In the genomic region with DNA sequence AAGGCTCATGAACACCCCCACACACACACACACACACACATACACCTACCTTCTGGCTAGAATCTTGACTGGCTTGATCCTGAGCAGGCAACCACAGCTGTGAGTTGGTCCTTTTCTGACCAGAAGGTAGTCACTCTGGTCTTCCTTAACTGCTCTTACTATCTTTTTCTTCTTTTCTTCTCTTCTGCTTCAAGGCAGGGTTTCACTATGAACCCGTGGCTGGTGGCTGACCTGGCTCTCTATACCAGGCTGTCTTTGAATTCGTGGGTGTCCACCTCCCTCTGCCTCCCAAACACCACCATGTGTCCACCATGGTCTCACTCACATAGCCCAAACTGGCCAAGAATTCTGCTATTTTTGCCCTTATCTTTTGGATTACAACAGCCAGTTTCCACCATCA, we compare ENCODE assay signal across 24 mouse cellular contexts. TPM values are rescaled to one million over a fixed set of nuclear protein-coding genes. Genes with fewer than 3 reads are reported as not detected.
DNase-seq lines count a peak whose midpoint lies in the region; ATAC-seq and TF ChIP-seq lines count a peak whose summit lies in the region.
"Had no signal": no experiment of that assay in that cellular context is flagged by ENCODE, and none has a peak within 500 bp of the region (broad histone marks: within the 10 kb centered on the region; RNA-seq: fewer than 3 reads in every experiment).

No protein-coding gene starts in this region.

- intact Hi-C loops in left cerebral cortex, postnatal 10 days (cut with DNase I): loop anchor here (5.0 kb wide), 1 partner anchor 153 kb away; no protein-coding TSS in a partner anchor

- WGBS in hindbrain, embryonic 10.5 days: 3% methylated on average over 2 of the region's 2 CpGs
- WGBS in hindbrain, postnatal 0 days: 3% methylated on average over 2 of the region's 2 CpGs
- 0% methylated on average over 2 of the region's 2 CpGs for WGBS in midbrain, embryonic 11.5 days
- WGBS in midbrain, postnatal 0 days: 17% methylated on average over 2 of the region's 2 CpGs

- TF ChIP-seq CTCF in hindbrain, postnatal 0 days (IDR thresholded peaks at IDR 0.05; ENCODE audit: low read depth): no peak
- TF ChIP-seq CTCF in midbrain, postnatal 0 days (IDR thresholded peaks at IDR 0.05): no peak

- H3K4me3 ChIP-seq in erythroblast, embryonic 14.5 days (replicated peaks): peak overlapping the region; percentile 99
- H3K4me3 ChIP-seq in hindbrain, embryonic 10.5 days: no peak overlapping the region
- no peak overlapping the region for H3K4me3 ChIP-seq in hindbrain, postnatal 0 days (ENCODE audit: low read length)
- H3K4me3 ChIP-seq in midbrain, embryonic 11.5 days (ENCODE audit: low read depth, low read length): no peak overlapping the region
- no peak overlapping the region for H3K4me3 ChIP-seq in midbrain, postnatal 0 days (ENCODE audit: low read depth, low read length)
- H3K4me3 ChIP-seq: embryonic facial prominence, embryonic 10.5 days; lung, embryonic 15.5 days had no signal

- no peak overlapping the region for H3K9ac ChIP-seq in hindbrain, postnatal 0 days (replicated peaks; ENCODE audit: low read length)
- H3K9ac ChIP-seq in midbrain, embryonic 11.5 days (ENCODE audit: low read length): no peak overlapping the region
- no peak overlapping the region for H3K9ac ChIP-seq in midbrain, postnatal 0 days (replicated peaks; ENCODE audit: low read length, poor library complexity, severe bottlenecking)
- H3K9ac ChIP-seq: forebrain, postnatal 0 days; lung, embryonic 15.5 days had no signal

- ATAC-seq in erythroblast, adult 5-6 weeks (replicated peaks; ENCODE audit: low FRiP score, poor library complexity, severe bottlenecking): no peak
- no peak for ATAC-seq in hindbrain, postnatal 0 days
- ATAC-seq in midbrain, embryonic 11.5 days (ENCODE audit: low FRiP score): no peak
- no peak for ATAC-seq in midbrain, postnatal 0 days (ENCODE audit: low FRiP score)
- ATAC-seq: forebrain, postnatal 0 days; hindbrain, embryonic 16.5 days; intestine, embryonic 16.5 days had no signal

- H3K4me1 ChIP-seq in erythroblast, embryonic 14.5 days (ENCODE audit: control insufficient read depth): peaks cover 66% of the 10 kb centered on the region
- H3K4me1 ChIP-seq in hindbrain, embryonic 10.5 days (replicated peaks): peaks cover 27% of the 10 kb centered on the region
- peaks cover 5% of the 10 kb centered on the region for H3K4me1 ChIP-seq in hindbrain, postnatal 0 days (ENCODE audit: insufficient read depth, low read length)
- peaks cover 12% of the 10 kb centered on the region for H3K4me1 ChIP-seq in midbrain, embryonic 11.5 days (ENCODE audit: control insufficient read depth, insufficient read depth, low read length)
- H3K4me1 ChIP-seq in midbrain, postnatal 0 days (ENCODE audit: insufficient read depth, low read length): 0 out of 2 replicates have a peak, but pooled peaks cover 3% of the 10 kb centered on the region

- no peak for DNase-seq in hindbrain, embryonic 10.5 days (ENCODE audit: low spot score)
- no peak for DNase-seq in hindbrain, postnatal 0 days (ENCODE audit: low spot score)
- peak; percentile 90 for DNase-seq in midbrain, embryonic 11.5 days (ENCODE audit: low spot score, missing footprints)
- DNase-seq in midbrain, postnatal 0 days (ENCODE audit: low spot score): no peak
- DNase-seq in c-Kit-positive CD71-positive TER-119-positive erythroid progenitor cells, embryonic 14.5 days (ENCODE audit: low spot score): no peak
- no peak for DNase-seq in left cerebral cortex, postnatal 10 days (ENCODE audit: extremely low spot score in 1 of 2, low spot score in 2 of 2)
- DNase-seq: adrenal gland, postnatal 36 days; cerebellum, adult 11-12 months; cerebellum, postnatal 10 days; forebrain, postnatal 0 days; gastrocnemius, postnatal 14 days; heart, postnatal 36 days; kidney, adult 9 months; kidney, postnatal 14 days; lung, postnatal 36 days; right cerebral cortex, postnatal 14 days; spleen, adult 18-20 months had no signal

- peaks cover 39% of the 10 kb centered on the region for H3K27me3 ChIP-seq in erythroblast, embryonic 14.5 days (ENCODE audit: control insufficient read depth)
- H3K27me3 ChIP-seq in hindbrain, embryonic 10.5 days (ENCODE audit: insufficient read depth, poor library complexity, severe bottlenecking): peaks cover 100% of the 10 kb centered on the region
- peaks cover 65% of the 10 kb centered on the region for H3K27me3 ChIP-seq in hindbrain, postnatal 0 days (ENCODE audit: insufficient read depth, low read length)
- peaks cover 91% of the 10 kb centered on the region for H3K27me3 ChIP-seq in midbrain, embryonic 11.5 days (ENCODE audit: control insufficient read depth, insufficient read depth, low read length)
- H3K27me3 ChIP-seq in midbrain, postnatal 0 days (ENCODE audit: insufficient read depth, low read length): peaks cover 35% of the 10 kb centered on the region

- H3K9me3 ChIP-seq in erythroblast, embryonic 14.5 days (ENCODE audit: control insufficient read depth, low read length): no peaks in the 10 kb centered on the region
- no peaks in the 10 kb centered on the region for H3K9me3 ChIP-seq in hindbrain, embryonic 10.5 days
- no peaks in the 10 kb centered on the region for H3K9me3 ChIP-seq in hindbrain, postnatal 0 days (ENCODE audit: low read length)
- no peaks in the 10 kb centered on the region for H3K9me3 ChIP-seq in midbrain, embryonic 11.5 days (ENCODE audit: control insufficient read depth, low read length)
- no peaks in the 10 kb centered on the region for H3K9me3 ChIP-seq in midbrain, postnatal 0 days (ENCODE audit: low read length)
- H3K9me3 ChIP-seq: embryonic facial prominence, embryonic 10.5 days; lung, embryonic 15.5 days had no signal

- no peak overlapping the region for H3K4me2 ChIP-seq in hindbrain, postnatal 0 days (ENCODE audit: low read depth, low read length)
- no peak overlapping the region for H3K4me2 ChIP-seq in midbrain, embryonic 11.5 days
- no peak overlapping the region for H3K4me2 ChIP-seq in midbrain, postnatal 0 days (ENCODE audit: low read depth, low read length, poor library complexity, severe bottlenecking)
- H3K4me2 ChIP-seq: lung, embryonic 15.5 days had no signal

- peak overlapping the region; percentile 26; the same call in 1 of the 2 replicates for H3K27ac ChIP-seq in hindbrain, embryonic 10.5 days
- no peak overlapping the region for H3K27ac ChIP-seq in hindbrain, postnatal 0 days
- no peak overlapping the region for H3K27ac ChIP-seq in midbrain, embryonic 11.5 days (ENCODE audit: low read depth, low read length)
- no peak overlapping the region for H3K27ac ChIP-seq in midbrain, postnatal 0 days (ENCODE audit: low read depth, low read length)
- H3K27ac ChIP-seq: embryonic facial prominence, embryonic 10.5 days; lung, embryonic 15.5 days had no signal

- peaks cover 33% of the 10 kb centered on the region for H3K36me3 ChIP-seq in erythroblast, embryonic 14.5 days (ENCODE audit: control insufficient read depth)
- no peaks in the 10 kb centered on the region for H3K36me3 ChIP-seq in hindbrain, embryonic 10.5 days
- no peaks in the 10 kb centered on the region for H3K36me3 ChIP-seq in hindbrain, postnatal 0 days (ENCODE audit: insufficient read depth, low read length)
- H3K36me3 ChIP-seq in midbrain, embryonic 11.5 days (ENCODE audit: control insufficient read depth, insufficient read depth, low read length): no peaks in the 10 kb centered on the region
- H3K36me3 ChIP-seq in midbrain, postnatal 0 days (ENCODE audit: insufficient read depth, low read length): no peaks in the 10 kb centered on the region
- H3K36me3 ChIP-seq: embryonic facial prominence, embryonic 10.5 days; lung, embryonic 15.5 days had no signal

RNA-seq across cellular contexts. Expression of a gene that starts 1.2 kb away (rescaled TPM):
- polyA plus RNA-seq in erythroblast, embryonic 14.5 days (2012): 65.6 and 98.0 TPM in 2 replicates
- 75.1 and 94.0 TPM in 2 replicates for total RNA-seq in erythroblast, adult 5-6 weeks (2015; ENCODE audit: low replicate concordance)
- 92.9 and 102 TPM in 2 replicates for total RNA-seq in erythroblast, adult 5-6 weeks (2017; ENCODE audit: low replicate concordance)
- polyA plus RNA-seq in hindbrain, embryonic 10.5 days (2016; fragmentation: Nextera tagmentation; extraction: Ambion mirVana): 3.2 and 4.7 TPM in 2 replicates
- total RNA-seq in hindbrain, postnatal 0 days (2014; rRNA removed): 18.1 and 19.4 TPM in 2 replicates
- 1.1 and 1.6 TPM in 2 replicates for polyA plus RNA-seq in hindbrain, postnatal 0 days (2015; fragmentation: Nextera tagmentation; extraction: Ambion mirVana)
- polyA plus RNA-seq in midbrain, embryonic 11.5 days (2014; fragmentation: Nextera tagmentation; extraction: Ambion mirVana): 18.4 and 19.8 TPM in 2 replicates
- 64.8 and 73.5 TPM in 2 replicates for total RNA-seq in midbrain, postnatal 0 days (2014; rRNA removed)
- polyA plus RNA-seq in midbrain, postnatal 0 days (2015; fragmentation: Nextera tagmentation; extraction: Ambion mirVana): 6.6 and 6.8 TPM in 2 replicates
- total RNA-seq in left cerebral cortex, postnatal 10 days (2021): 1 to 10 TPM; 2.0 to 2.6 TPM

RNA-seq across cellular contexts. Expression of a gene that starts 33.5 kb away (rescaled TPM):
- polyA plus RNA-seq in erythroblast, embryonic 14.5 days (2012): 0.99 and 2.2 TPM in 2 replicates
- 377 and 402 TPM in 2 replicates for total RNA-seq in erythroblast, adult 5-6 weeks (2015; ENCODE audit: low replicate concordance)
- total RNA-seq in erythroblast, adult 5-6 weeks (2017; ENCODE audit: low replicate concordance): 332 and 366 TPM in 2 replicates
- 8.1 and 12.5 TPM in 2 replicates for polyA plus RNA-seq in hindbrain, embryonic 10.5 days (2016; fragmentation: Nextera tagmentation; extraction: Ambion mirVana)
- 0.58 and 5.2 TPM in 2 replicates for total RNA-seq in hindbrain, postnatal 0 days (2014; rRNA removed)
- 4.2 and 4.9 TPM in 2 replicates for polyA plus RNA-seq in hindbrain, postnatal 0 days (2015; fragmentation: Nextera tagmentation; extraction: Ambion mirVana)
- 14.6 and 16.6 TPM in 2 replicates for polyA plus RNA-seq in midbrain, embryonic 11.5 days (2014; fragmentation: Nextera tagmentation; extraction: Ambion mirVana)
- total RNA-seq in midbrain, postnatal 0 days (2014; rRNA removed): 1.3 and 1.9 TPM in 2 replicates
- 3.0 and 3.7 TPM in 2 replicates for polyA plus RNA-seq in midbrain, postnatal 0 days (2015; fragmentation: Nextera tagmentation; extraction: Ambion mirVana)
- total RNA-seq in left cerebral cortex, postnatal 10 days (2021): under 1 TPM; 0.58 to 0.59 TPM
- total RNA-seq: adrenal gland, postnatal 36 days; forebrain, postnatal 0 days; heart, postnatal 36 days; monocyte, adult 5-6 weeks had no signal

RNA-seq across cellular contexts. Expression of a gene that starts 55.1 kb away (rescaled TPM):
- polyA plus RNA-seq in erythroblast, embryonic 14.5 days (2012): 0.18 and 0.25 TPM in 2 replicates
- 9.4 and 17.6 TPM in 2 replicates for total RNA-seq in erythroblast, adult 5-6 weeks (2015; ENCODE audit: low replicate concordance)
- total RNA-seq in erythroblast, adult 5-6 weeks (2017; ENCODE audit: low replicate concordance): 20.1 and 22.8 TPM in 2 replicates
- polyA plus RNA-seq in hindbrain, embryonic 10.5 days (2016; fragmentation: Nextera tagmentation; extraction: Ambion mirVana): 15.0 and 20.0 TPM in 2 replicates
- total RNA-seq in hindbrain, postnatal 0 days (2014; rRNA removed): 2.8 and 3.6 TPM in 2 replicates
- polyA plus RNA-seq in hindbrain, postnatal 0 days (2015; fragmentation: Nextera tagmentation; extraction: Ambion mirVana): 2.3 and 2.8 TPM in 2 replicates
- 19.7 and 24.8 TPM in 2 replicates for polyA plus RNA-seq in midbrain, embryonic 11.5 days (2014; fragmentation: Nextera tagmentation; extraction: Ambion mirVana)
- 1.9 and 2.6 TPM in 2 replicates for total RNA-seq in midbrain, postnatal 0 days (2014; rRNA removed)
- 1.4 and 1.8 TPM in 2 replicates for polyA plus RNA-seq in midbrain, postnatal 0 days (2015; fragmentation: Nextera tagmentation; extraction: Ambion mirVana)
- total RNA-seq in left cerebral cortex, postnatal 10 days (2021): 1 to 10 TPM; 1.1 TPM
